Mouse (Mus musculus) cortical plate, adult 2 months (tissue): ENCODE data around the gene Nectin2.

Experiments used
- CTCF ChIP-seq: fragments of 200-500 bp; IDR thresholded peaks from 2 replicates; pipeline ENCODE4 v1.5.1; 2011; ENCODE audit warnings: mild to moderate bottlenecking, control low read depth, low read length; ENCODE audit not compliant: insufficient read depth; ENCODE audit errors: extremely low read depth
- POLR2A ChIP-seq: fragments of 200-500 bp; IDR thresholded peaks from 2 replicates; pipeline ENCODE4 v1.6.1; 2011; ENCODE audit warnings: mild to moderate bottlenecking, low read length, control low read depth; ENCODE audit not compliant: insufficient read depth; ENCODE audit errors: extremely low read depth

DNA sequence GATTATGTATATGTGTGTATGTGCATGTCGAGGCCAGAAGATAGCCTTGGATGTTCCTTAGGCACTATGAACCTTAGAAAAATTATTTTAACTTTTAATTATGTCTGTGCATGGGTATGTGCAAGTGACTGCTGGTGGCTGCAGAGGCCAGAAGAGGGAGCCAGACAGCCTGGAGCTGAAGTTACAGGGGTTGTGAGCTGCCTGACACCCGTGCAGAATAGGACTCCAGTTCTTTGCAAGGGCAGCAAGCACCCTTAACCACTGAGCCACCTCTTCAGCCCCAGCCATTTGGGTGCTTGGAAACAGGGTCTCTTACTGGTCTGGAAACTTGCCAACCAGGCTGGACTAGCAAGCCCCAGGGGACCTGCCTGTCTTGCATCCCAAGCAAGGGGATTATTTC, 4.7 kb upstream of the Nectin2 start:
- TF ChIP-seq CTCF (no peak), POLR2A (no peak)
